Mouse (Mus musculus) E14TG2a.4 (cell line): ENCODE measurements at regions not wholly inside any gene's neighbourhood (a gene's known extent, or its start where the extent isn't known, plus 50 kb on each side); places are given as distances from the start of the nearest gene placed in this dataset.
A peak's percentile ranks its signal among the peaks of the same experiment; 100 is the strongest.

Experiments
- CTCF ChIP-seq: conservative IDR thresholded peaks from 2 replicates; pipeline ENCODE4 v1.5.1; 2014; ENCODE audit warnings: low read length
- NANOG ChIP-seq: IDR thresholded peaks from 2 replicates; pipeline ENCODE4 v1.6.1; 2014; ENCODE audit warnings: borderline replicate concordance, low read length, mixed read lengths

GRCm38 (mm10) chr15:19153682-19154081 is 334.9 kb downstream of the Cdh10 start:
- TF ChIP-seq CTCF (peak; percentile 18; the same call in 1 of the 2 replicates), NANOG (no peak)
